Comparison of ENCODE assay signal across 13 mouse cellular contexts in genomic region chr3:60371176-60371965, GRCm38 (mm10).
DNase-seq lines count a peak whose midpoint lies in the region; ATAC-seq and TF ChIP-seq lines count a peak whose summit lies in the region.
"Had no signal": no experiment of that assay in that cellular context is flagged by ENCODE, and none has a peak within 500 bp of the region (broad histone marks: within the 10 kb centered on the region; RNA-seq: fewer than 3 reads in every experiment).

No protein-coding gene starts in this region.

- no peak overlapping the region for H3K27ac ChIP-seq in lung, postnatal 0 days (ENCODE audit: low read length)
- H3K27ac ChIP-seq in limb, embryonic 15.5 days = peak overlapping the region; percentile 22; the same call in 1 of the 2 replicates
- H3K27ac ChIP-seq in liver, postnatal 0 days (ENCODE audit: low read depth) = no peak overlapping the region
- H3K27ac ChIP-seq: forebrain, embryonic 12.5 days; hindbrain, embryonic 14.5 days; macrophage had no signal

- no peaks in the 10 kb centered on the region for H3K9me3 ChIP-seq in lung, postnatal 0 days (ENCODE audit: low read length)
- H3K9me3 ChIP-seq in limb, embryonic 15.5 days = no peaks in the 10 kb centered on the region
- no peaks in the 10 kb centered on the region for H3K9me3 ChIP-seq in liver, postnatal 0 days (ENCODE audit: low read length)
- H3K9me3 ChIP-seq: forebrain, embryonic 12.5 days; G1E had no signal

- H3K9ac ChIP-seq in lung, postnatal 0 days (replicated peaks; ENCODE audit: low read depth) = no peak overlapping the region
- no peak overlapping the region for H3K9ac ChIP-seq in limb, embryonic 15.5 days
- no peak overlapping the region for H3K9ac ChIP-seq in liver, postnatal 0 days (replicated peaks)
- H3K9ac ChIP-seq: forebrain, embryonic 12.5 days; hindbrain, embryonic 14.5 days had no signal

- H3K4me2 ChIP-seq in lung, postnatal 0 days (replicated peaks; ENCODE audit: low read depth, low read length) = no peak overlapping the region
- no peak overlapping the region for H3K4me2 ChIP-seq in limb, embryonic 15.5 days
- no peak overlapping the region for H3K4me2 ChIP-seq in liver, postnatal 0 days (ENCODE audit: low read depth, low read length)
- H3K4me2 ChIP-seq: forebrain, embryonic 12.5 days; hindbrain, embryonic 14.5 days had no signal

- no peak for ATAC-seq in lung, postnatal 0 days
- ATAC-seq in limb, embryonic 15.5 days (ENCODE audit: insufficient number of reproducible peaks, low FRiP score, low TSS enrichment, low read depth) = no peak
- ATAC-seq in liver, postnatal 0 days = no peak

- no peak overlapping the region for H3K4me3 ChIP-seq in lung, postnatal 0 days (ENCODE audit: low read depth, low read length)
- no peak overlapping the region for H3K4me3 ChIP-seq in limb, embryonic 15.5 days
- no peak overlapping the region for H3K4me3 ChIP-seq in liver, postnatal 0 days (ENCODE audit: low read depth, low read length)
- H3K4me3 ChIP-seq: forebrain, embryonic 12.5 days had no signal

- 45% methylated on average over 2 of the region's 2 CpGs for WGBS in lung, postnatal 0 days
- 37% methylated on average over 2 of the region's 2 CpGs for WGBS in limb, embryonic 15.5 days
- WGBS in liver, postnatal 0 days (ENCODE audit: insufficient replicate concordance) = 83% methylated on average over 2 of the region's 2 CpGs

- DNase-seq in lung, postnatal 0 days (ENCODE audit: low spot score) = peak; percentile 14
- DNase-seq in lung, adult 18-20 months = no peak
- DNase-seq in MEL-GATA-1-ER (ENCODE audit: extremely low read depth, low read depth) = peak; percentile 6
- DNase-seq in fibroblast of lung, adult 2 months (ENCODE audit: low read depth) = peak; percentile 80
- DNase-seq in right cerebral cortex, postnatal 10 days (ENCODE audit: low spot score in 2 of 2) = no peak
- no peak for DNase-seq in cerebellum, postnatal 36 days
- DNase-seq in liver, postnatal 0 days = no peak
- DNase-seq: kidney, adult 18-20 months had no signal

- no peak for TF ChIP-seq CTCF in lung, postnatal 0 days (IDR thresholded peaks at IDR 0.05)
- TF ChIP-seq CTCF in liver, postnatal 0 days (IDR thresholded peaks at IDR 0.05; ENCODE audit: low read depth) = no peak

- no peaks in the 10 kb centered on the region for H3K27me3 ChIP-seq in lung, postnatal 0 days (replicated peaks; ENCODE audit: insufficient read depth, low read length)
- H3K27me3 ChIP-seq in limb, embryonic 15.5 days = no peaks in the 10 kb centered on the region
- no peaks in the 10 kb centered on the region for H3K27me3 ChIP-seq in liver, postnatal 0 days (ENCODE audit: insufficient read depth, low read length)
- H3K27me3 ChIP-seq: forebrain, embryonic 12.5 days had no signal

- H3K4me1 ChIP-seq in lung, postnatal 0 days (ENCODE audit: insufficient read depth, low read depth, low read length) = no peaks in the 10 kb centered on the region
- peaks cover 5% of the 10 kb centered on the region for H3K4me1 ChIP-seq in limb, embryonic 15.5 days
- no peaks in the 10 kb centered on the region for H3K4me1 ChIP-seq in liver, postnatal 0 days (ENCODE audit: insufficient read depth)
- H3K4me1 ChIP-seq: forebrain, embryonic 12.5 days had no signal

- no peak for TF ChIP-seq EP300 in lung, postnatal 0 days (IDR thresholded peaks at IDR 0.05)
- TF ChIP-seq EP300 in liver, postnatal 0 days (IDR thresholded peaks at IDR 0.05; ENCODE audit: low read depth) = no peak

- no peaks in the 10 kb centered on the region for H3K36me3 ChIP-seq in lung, postnatal 0 days (ENCODE audit: insufficient read depth, low read length)
- no peaks in the 10 kb centered on the region for H3K36me3 ChIP-seq in limb, embryonic 15.5 days
- H3K36me3 ChIP-seq in liver, postnatal 0 days (replicated peaks; ENCODE audit: insufficient read depth, low read length) = no peaks in the 10 kb centered on the region
- H3K36me3 ChIP-seq: forebrain, embryonic 12.5 days; G1E had no signal

Comparison
In these comparisons a context has a peak if more than half of its experiments do, and no peak if none do; other contexts are left out.
1. DNase-seq: peak in lung, postnatal 0 days (single experiment), MEL-GATA-1-ER (single experiment) and fibroblast of lung, adult 2 months (single experiment); none in lung, adult 18-20 months (0 of 2), right cerebral cortex, postnatal 10 days (0 of 2), cerebellum, postnatal 36 days (0 of 2) and liver, postnatal 0 days (single experiment).